Mouse (Mus musculus): ENCODE measurements around the gene Suclg2. TPM values are rescaled to one million over a fixed set of nuclear protein-coding genes. Genes with fewer than 3 reads are reported as not detected.

Gene Suclg2
- polyA plus RNA-seq, 1 experiment, result 3.9 TPM

- DNase-seq (ENCODE audit: low read depth in 1 of 2, low spot score in 2 of 2), result no peak
- TF ChIP-seq CTCF (IDR thresholded peaks at IDR 0.05; ENCODE audit: extremely low read depth, insufficient read depth, insufficient read length, insufficient replicate concordance) (no peak), POLR2A (IDR thresholded peaks at IDR 0.05; ENCODE audit: low read depth, low read length) (no peak)
- no peak overlapping the region for H3K4me3 ChIP-seq (ENCODE audit: extremely low read depth, insufficient read depth, insufficient read length)
- H3K36me3 ChIP-seq (ENCODE audit: control insufficient read depth, insufficient read depth, low read length), result no peaks in the 10 kb centered on the region
- H3K27me3 ChIP-seq (ENCODE audit: control insufficient read depth, insufficient read depth, low read length), result no peaks in the 10 kb centered on the region
- WGBS, result 89% methylated on average over 7 of the region's 7 CpGs
- no peaks in the 10 kb centered on the region for H3K4me1 ChIP-seq (ENCODE audit: control insufficient read depth, insufficient read depth, insufficient read length)
- no peak overlapping the region for H3K27ac ChIP-seq (ENCODE audit: insufficient read depth, low read length)
Measured at GRCm38 (mm10) chr6:95701786-95702185, 16.8 kb downstream of the Suclg2 start.

GRCm38 (mm10) chr6:95700981-95701610 is 17.5 kb downstream of the Suclg2 start:
- no peaks in the 10 kb centered on the region for H3K4me1 ChIP-seq (ENCODE audit: control insufficient read depth, insufficient read depth, insufficient read length)
- no peak for DNase-seq (ENCODE audit: low read depth in 1 of 2, low spot score in 2 of 2)
- no peak overlapping the region for H3K4me3 ChIP-seq (ENCODE audit: extremely low read depth, insufficient read depth, insufficient read length)
- 87% methylated on average over 2 of the region's 2 CpGs for WGBS
- H3K27ac ChIP-seq (ENCODE audit: insufficient read depth, low read length), result no peak overlapping the region
- no peaks in the 10 kb centered on the region for H3K36me3 ChIP-seq (ENCODE audit: control insufficient read depth, insufficient read depth, low read length)
- TF ChIP-seq CTCF (IDR thresholded peaks at IDR 0.05; ENCODE audit: extremely low read depth, insufficient read depth, insufficient read length, insufficient replicate concordance) (no peak), POLR2A (IDR thresholded peaks at IDR 0.05; ENCODE audit: low read depth, low read length) (no peak)
- H3K27me3 ChIP-seq (ENCODE audit: control insufficient read depth, insufficient read depth, low read length), result no peaks in the 10 kb centered on the region

GRCm38 (mm10) chr6:95700191-95700590 is 18.4 kb downstream of the Suclg2 start:
- DNase-seq (ENCODE audit: low read depth in 1 of 2, low spot score in 2 of 2), result no peak
- no peak overlapping the region for H3K4me3 ChIP-seq (ENCODE audit: extremely low read depth, insufficient read depth, insufficient read length)
- WGBS, result 82% methylated on average over 5 of the region's 5 CpGs

GRCm38 (mm10) chr6:95699326-95699725 is 19.3 kb downstream of the Suclg2 start:
- TF ChIP-seq CTCF (IDR thresholded peaks at IDR 0.05; ENCODE audit: extremely low read depth, insufficient read depth, insufficient read length, insufficient replicate concordance) (no peak), POLR2A (IDR thresholded peaks at IDR 0.05; ENCODE audit: low read depth, low read length) (no peak)
- H3K4me3 ChIP-seq (ENCODE audit: extremely low read depth, insufficient read depth, insufficient read length), result no peak overlapping the region

More at GRCm38 (mm10) chr6:95700191-95700590, 18.4 kb downstream of the Suclg2 start:
- no peak for TF ChIP-seq CTCF (IDR thresholded peaks at IDR 0.05; ENCODE audit: extremely low read depth, insufficient read depth, insufficient read length, insufficient replicate concordance)
- no peak for TF ChIP-seq POLR2A (IDR thresholded peaks at IDR 0.05; ENCODE audit: low read depth, low read length)
- H3K36me3 ChIP-seq (ENCODE audit: control insufficient read depth, insufficient read depth, low read length), result no peaks in the 10 kb centered on the region
- H3K4me1 ChIP-seq (ENCODE audit: control insufficient read depth, insufficient read depth, insufficient read length), result no peaks in the 10 kb centered on the region
- no peak overlapping the region for H3K27ac ChIP-seq (ENCODE audit: insufficient read depth, low read length)
- no peaks in the 10 kb centered on the region for H3K27me3 ChIP-seq (ENCODE audit: control insufficient read depth, insufficient read depth, low read length)

GRCm38 (mm10) chr6:95698536-95699162 is 20.0 kb downstream of the Suclg2 start:
- H3K36me3 ChIP-seq (ENCODE audit: control insufficient read depth, insufficient read depth, low read length), result no peaks in the 10 kb centered on the region
- no peak overlapping the region for H3K27ac ChIP-seq (ENCODE audit: insufficient read depth, low read length)
- H3K27me3 ChIP-seq (ENCODE audit: control insufficient read depth, insufficient read depth, low read length), result no peaks in the 10 kb centered on the region
- H3K4me1 ChIP-seq (ENCODE audit: control insufficient read depth, insufficient read depth, insufficient read length), result no peaks in the 10 kb centered on the region
- H3K4me3 ChIP-seq (ENCODE audit: extremely low read depth, insufficient read depth, insufficient read length), result no peak overlapping the region
- DNase-seq (ENCODE audit: low read depth in 1 of 2, low spot score in 2 of 2), result no peak
- no peak for TF ChIP-seq CTCF (IDR thresholded peaks at IDR 0.05; ENCODE audit: extremely low read depth, insufficient read depth, insufficient read length, insufficient replicate concordance)
- no peak for TF ChIP-seq POLR2A (IDR thresholded peaks at IDR 0.05; ENCODE audit: low read depth, low read length)
- 67% methylated on average over 5 of the region's 6 CpGs for WGBS

More at GRCm38 (mm10) chr6:95699326-95699725, 19.3 kb downstream of the Suclg2 start:
- 86% methylated on average over 3 of the region's 3 CpGs for WGBS
- no peaks in the 10 kb centered on the region for H3K36me3 ChIP-seq (ENCODE audit: control insufficient read depth, insufficient read depth, low read length)
- H3K4me1 ChIP-seq (ENCODE audit: control insufficient read depth, insufficient read depth, insufficient read length), result no peaks in the 10 kb centered on the region
- H3K27ac ChIP-seq (ENCODE audit: insufficient read depth, low read length), result no peak overlapping the region
- H3K27me3 ChIP-seq (ENCODE audit: control insufficient read depth, insufficient read depth, low read length), result no peaks in the 10 kb centered on the region
- DNase-seq (ENCODE audit: low read depth in 1 of 2, low spot score in 2 of 2), result no peak

- no peak for TF ChIP-seq CTCF (IDR thresholded peaks at IDR 0.05; ENCODE audit: extremely low read depth, insufficient read depth, insufficient read length, insufficient replicate concordance)
- TF ChIP-seq POLR2A (IDR thresholded peaks at IDR 0.05; ENCODE audit: low read depth, low read length), result no peak
- Histone ChIP-seq H3K27me3 (ENCODE audit: control insufficient read depth, insufficient read depth, low read length) (no peaks in the 10 kb centered on the region), H3K27ac (ENCODE audit: insufficient read depth, low read length) (no peak overlapping the region), H3K36me3 (ENCODE audit: control insufficient read depth, insufficient read depth, low read length) (no peaks in the 10 kb centered on the region), H3K4me1 (ENCODE audit: control insufficient read depth, insufficient read depth, insufficient read length) (no peaks in the 10 kb centered on the region), H3K4me3 (ENCODE audit: extremely low read depth, insufficient read depth, insufficient read length) (no peak overlapping the region)
- WGBS, result 89% methylated on average over 4 of the region's 4 CpGs
- DNase-seq (ENCODE audit: low read depth in 1 of 2, low spot score in 2 of 2), result no peak
Measured at GRCm38 (mm10) chr6:95694910-95695309, 23.7 kb downstream of the Suclg2 start.

GRCm38 (mm10) chr6:95685242-95685641 is 33.4 kb downstream of the Suclg2 start:
- TF ChIP-seq CTCF (IDR thresholded peaks at IDR 0.05; ENCODE audit: extremely low read depth, insufficient read depth, insufficient read length, insufficient replicate concordance), result no peak
- 87% methylated on average over 4 of the region's 4 CpGs for WGBS

More at GRCm38 (mm10) chr6:95685242-95685641, 33.4 kb downstream of the Suclg2 start:
- Histone ChIP-seq H3K27ac (ENCODE audit: insufficient read depth, low read length) (no peak overlapping the region), H3K4me1 (ENCODE audit: control insufficient read depth, insufficient read depth, insufficient read length) (no peaks in the 10 kb centered on the region), H3K36me3 (ENCODE audit: control insufficient read depth, insufficient read depth, low read length) (no peaks in the 10 kb centered on the region), H3K27me3 (ENCODE audit: control insufficient read depth, insufficient read depth, low read length) (no peaks in the 10 kb centered on the region), H3K4me3 (ENCODE audit: extremely low read depth, insufficient read depth, insufficient read length) (no peak overlapping the region)
- DNase-seq (ENCODE audit: low read depth in 1 of 2, low spot score in 2 of 2), result no peak

Data from spleen, adult 2 months (tissue).